Mouse (Mus musculus): ENCODE measurements around the gene Tunar.
A peak's percentile ranks its signal among the peaks of the same experiment; 100 is the strongest.

Gene Tunar

DNA sequence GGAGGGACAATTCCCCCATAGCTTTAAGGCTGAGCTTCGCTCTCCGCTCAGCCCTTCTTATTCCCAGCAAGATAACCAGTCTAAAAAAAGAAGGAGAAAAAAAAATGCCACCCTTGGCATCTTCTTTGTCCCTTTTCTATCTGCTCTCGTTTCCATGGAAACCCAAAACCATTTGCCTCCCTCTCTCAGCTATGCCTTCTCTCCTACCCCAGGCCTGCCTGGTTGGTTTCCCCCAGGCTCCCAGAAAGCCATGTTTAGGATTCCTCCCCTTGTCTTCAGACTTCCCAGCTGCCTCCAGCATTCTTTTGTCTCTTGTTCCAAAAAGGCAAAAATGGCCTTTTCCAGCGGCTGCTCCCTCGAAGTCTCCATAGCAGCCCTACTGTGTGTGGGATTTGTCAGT, 70.1 kb downstream of the Tunar start:
- peak; percentile 80 for ATAC-seq (ENCODE audit: low TSS enrichment)

DNA sequence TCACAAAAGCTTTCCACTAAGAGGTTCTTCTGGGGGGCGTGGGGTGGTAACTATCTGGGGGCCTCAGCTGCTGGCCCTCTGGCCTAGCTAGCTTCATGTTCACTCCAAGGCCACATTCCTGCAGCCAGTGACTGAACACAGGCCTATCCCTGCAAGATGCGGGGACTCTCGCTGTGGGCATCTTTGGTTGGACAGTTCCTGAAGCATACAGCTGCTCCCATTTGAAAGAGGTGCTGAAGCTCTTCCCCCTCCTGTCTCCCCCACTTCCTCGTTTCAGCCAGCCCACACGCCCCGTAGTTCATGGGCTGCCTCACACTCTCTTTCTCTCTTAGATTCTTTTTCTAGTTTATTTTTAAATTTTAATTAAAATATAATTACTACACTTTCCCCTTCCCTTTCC, 72.3 kb downstream of the Tunar start:
- no peak for ATAC-seq (ENCODE audit: low TSS enrichment)

DNA sequence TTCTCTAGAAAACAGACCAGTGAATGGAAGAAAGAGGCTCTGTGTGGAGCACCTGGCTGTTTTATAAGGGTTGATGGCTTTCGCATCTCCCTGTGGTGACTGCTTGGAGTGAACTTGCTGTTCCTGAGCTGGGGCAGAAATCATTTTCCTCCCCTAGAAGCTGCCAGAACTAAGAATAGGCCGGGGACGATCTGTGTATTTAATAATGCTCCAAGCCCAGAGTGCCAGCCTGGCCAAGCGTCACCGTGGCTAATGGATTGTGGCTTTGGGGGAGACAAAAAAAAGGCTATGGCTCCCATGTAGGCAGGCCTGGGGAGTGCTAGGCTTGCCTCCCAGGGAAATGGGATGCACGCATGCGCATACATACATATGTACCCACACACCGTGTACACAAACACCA, 80.2 kb downstream of the Tunar start:
- no peak for ATAC-seq (ENCODE audit: low TSS enrichment)

DNA sequence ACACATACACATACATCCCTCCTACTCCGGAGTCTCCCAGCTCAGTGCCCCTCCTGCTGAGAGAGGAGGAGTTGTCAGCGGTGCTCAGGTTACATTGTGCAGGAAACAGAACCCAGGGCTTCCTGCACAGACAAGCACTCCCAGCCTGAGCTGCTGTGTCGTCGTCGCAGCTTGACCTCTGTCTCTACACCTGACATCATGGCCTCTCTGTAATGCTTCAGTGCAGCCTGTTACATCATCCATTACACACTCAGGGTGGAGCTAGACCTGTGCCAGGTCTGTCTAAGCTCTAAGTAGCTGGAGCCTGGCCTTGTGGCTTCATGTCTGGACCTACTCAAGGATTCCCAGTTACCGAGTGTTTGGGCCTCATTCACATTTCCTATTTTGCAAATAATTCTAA, 86.8 kb downstream of the Tunar start:
- no peak for ATAC-seq (ENCODE audit: low TSS enrichment)

DNA sequence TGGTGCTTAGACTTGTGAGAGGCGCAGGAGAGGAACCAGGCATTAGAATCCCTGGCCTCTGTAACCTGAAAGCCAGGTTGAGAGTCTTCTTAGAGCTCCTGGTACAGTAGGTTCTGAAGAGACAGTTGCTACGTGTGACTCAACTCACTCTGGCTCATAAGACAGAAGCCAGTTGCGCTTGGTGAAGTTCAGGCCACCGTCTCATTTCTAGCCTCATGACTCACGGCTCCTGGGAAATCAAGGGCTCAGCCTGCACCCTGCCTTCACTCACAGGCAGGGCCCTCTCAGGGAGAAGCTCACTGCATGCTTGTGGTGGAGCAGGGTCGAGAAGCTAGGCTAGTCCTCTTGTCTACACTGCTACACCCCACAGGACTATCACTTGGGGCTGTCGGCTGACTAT, 92.9 kb downstream of the Tunar start:
- ATAC-seq (ENCODE audit: low TSS enrichment), result peak; percentile 44; the same call in 1 of the 2 replicates

DNA sequence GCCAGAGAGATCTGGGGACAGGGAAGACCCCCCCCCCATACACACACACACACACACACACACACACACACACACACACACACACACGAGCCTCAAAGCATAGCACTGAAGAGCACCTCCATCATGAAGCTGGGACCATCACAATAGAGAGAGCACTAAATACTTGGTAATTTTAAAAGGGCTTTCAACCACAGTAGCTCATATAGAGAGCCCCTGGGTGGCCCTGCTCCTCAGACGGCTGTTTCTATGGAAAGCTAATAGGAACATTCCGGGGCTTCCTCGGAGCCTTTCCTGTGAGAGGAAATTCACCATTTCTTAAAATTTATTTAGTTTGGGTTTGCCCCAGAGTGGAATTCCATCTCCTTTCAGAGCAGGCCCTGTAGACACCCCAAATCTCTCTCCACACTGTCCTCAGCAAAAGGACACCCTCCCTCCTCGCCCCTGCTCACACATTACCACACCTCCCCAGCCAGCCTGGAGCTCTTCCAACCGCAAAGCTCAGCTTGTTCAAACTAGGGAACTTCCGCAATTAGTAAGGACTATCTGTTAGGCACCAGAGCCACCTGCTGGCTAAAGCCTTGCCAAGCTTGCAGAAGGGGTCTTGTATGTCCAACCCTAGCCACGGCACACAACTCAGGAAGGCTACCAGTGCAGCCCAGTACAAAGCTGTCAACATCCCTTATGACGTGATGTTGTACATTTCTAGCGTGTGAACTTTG, 93.5 kb downstream of the Tunar start:
- peak; percentile 69; the same call in 1 of the 2 replicates for ATAC-seq (ENCODE audit: low TSS enrichment)

- peak; percentile 68 for ATAC-seq (ENCODE audit: low TSS enrichment)
These were observed 98.2 kb downstream of the Tunar start for GRCm38 (mm10) chr12:105431872-105432271.

- ATAC-seq (ENCODE audit: low TSS enrichment), result no peak
These were observed 99.1 kb downstream of the Tunar start for GRCm38 (mm10) chr12:105432807-105433206.

All from frontal cortex, adult (tissue).